Comparison of ENCODE assay signal across 8 mouse cellular contexts in genomic region chr6:29526281-29527251, GRCm38 (mm10). TPM values are rescaled to one million over a fixed set of nuclear protein-coding genes. Genes with fewer than 3 reads are reported as not detected.
DNase-seq lines count a peak whose midpoint lies in the region; ATAC-seq and TF ChIP-seq lines count a peak whose summit lies in the region.

TSS of gene Irf5 (plus strand) at chr6:29526625.

- H3K4me1 ChIP-seq in lung, adult 2 months (ENCODE audit: control insufficient read depth, insufficient read depth, low read length), result peaks cover 6% of the 10 kb centered on the region; the same call in 1 of the 2 replicates
- H3K4me1 ChIP-seq in bone marrow, adult 2 months (ENCODE audit: control insufficient read depth, insufficient read depth, low read length), result peaks cover 6% of the 10 kb centered on the region
- H3K4me1 ChIP-seq in heart, embryonic 15.5 days (replicated peaks), result peaks cover 40% of the 10 kb centered on the region
- H3K4me1 ChIP-seq in limb, embryonic 13.5 days, result peaks cover 19% of the 10 kb centered on the region

- H3K27ac ChIP-seq in bone marrow, adult 2 months (ENCODE audit: control insufficient read depth, insufficient read depth, low read depth, low read length, poor library complexity), result peak within 1 kb of the TSS; percentile 88
- H3K27ac ChIP-seq in heart, embryonic 15.5 days, result no peak within 1 kb of the TSS
- no peak within 1 kb of the TSS for H3K27ac ChIP-seq in limb, embryonic 13.5 days

- under 1% methylated on average over 91 of the region's 96 CpGs for WGBS in lung, adult 2 months
- 2% methylated on average over 86 of the region's 96 CpGs for WGBS in bone marrow, adult 2 months
- WGBS in heart, embryonic 15.5 days, result 1% methylated on average over 74 of the region's 96 CpGs
- WGBS in limb, embryonic 13.5 days, result under 1% methylated on average over 81 of the region's 96 CpGs

- no peaks in the 10 kb centered on the region for H3K36me3 ChIP-seq in heart, embryonic 15.5 days
- no peaks in the 10 kb centered on the region for H3K36me3 ChIP-seq in limb, embryonic 13.5 days

- 0 out of 2 replicates have a peak, but pooled peaks have one; percentile 14 for TF ChIP-seq POLR2A in lung, adult 2 months (IDR thresholded peaks at IDR 0.05; ENCODE audit: borderline replicate concordance, extremely low read depth, low read depth, low read length)
- peak; percentile 63; the same call in 1 of the 2 replicates for TF ChIP-seq POLR2A in bone marrow, adult 2 months (IDR thresholded peaks at IDR 0.05; ENCODE audit: borderline replicate concordance, control insufficient read depth, low read depth, low read length)

- peak; percentile 50 for ATAC-seq in heart, embryonic 15.5 days (replicated peaks; ENCODE audit: insufficient number of reproducible peaks, insufficient read depth, low FRiP score, low read depth)
- peak; percentile 35; the same call in 1 of the 2 replicates for ATAC-seq in limb, embryonic 13.5 days (ENCODE audit: low FRiP score, low read depth)
- no peak for ATAC-seq in frontal cortex, adult (ENCODE audit: low TSS enrichment)

- peaks cover 26% of the 10 kb centered on the region for H3K27me3 ChIP-seq in heart, embryonic 15.5 days
- H3K27me3 ChIP-seq in limb, embryonic 13.5 days, result peaks cover 63% of the 10 kb centered on the region

- H3K4me2 ChIP-seq in heart, embryonic 15.5 days, result peak within 1 kb of the TSS; percentile 90
- peak within 1 kb of the TSS; percentile 97 for H3K4me2 ChIP-seq in limb, embryonic 13.5 days (replicated peaks)

- peak; percentile 35 for DNase-seq in lung, adult 2 months
- DNase-seq in lung, postnatal 14 days, result no peak
- peak; percentile 65 to 77 for DNase-seq in natural killer cell, adult 2 months (ENCODE audit: low spot score in 2 of 2)
- DNase-seq in adipocyte (ENCODE audit: low spot score), result no peak

- H3K9me3 ChIP-seq in heart, embryonic 15.5 days (replicated peaks), result no peaks in the 10 kb centered on the region
- H3K9me3 ChIP-seq in limb, embryonic 13.5 days, result no peaks in the 10 kb centered on the region

- peak within 1 kb of the TSS; percentile 65 for H3K9ac ChIP-seq in heart, embryonic 15.5 days
- peak within 1 kb of the TSS; percentile 72 for H3K9ac ChIP-seq in limb, embryonic 13.5 days

- no peak for TF ChIP-seq CTCF in lung, adult 2 months (IDR thresholded peaks at IDR 0.05; ENCODE audit: insufficient read depth, low read length)
- TF ChIP-seq CTCF in bone marrow, adult 2 months (IDR thresholded peaks at IDR 0.05; ENCODE audit: control insufficient read depth, insufficient read depth, low read length), result no peak

- H3K4me3 ChIP-seq in lung, adult 2 months (replicated peaks; ENCODE audit: extremely low read depth, low read depth, low read length), result peak within 1 kb of the TSS; percentile 53
- H3K4me3 ChIP-seq in bone marrow, adult 2 months (replicated peaks; ENCODE audit: control insufficient read depth, low read depth, low read length), result peak within 1 kb of the TSS; percentile 84
- peak within 1 kb of the TSS; percentile 65 for H3K4me3 ChIP-seq in heart, embryonic 15.5 days
- H3K4me3 ChIP-seq in limb, embryonic 13.5 days, result peak within 1 kb of the TSS; percentile 61

RNA-seq across cellular contexts. Expression of gene Irf5, which starts in this region (rescaled TPM):
- 35.2 and 36.6 TPM in 2 replicates for polyA plus RNA-seq in lung, adult 2 months (2012; rRNA removed)
- polyA plus RNA-seq in bone marrow, adult 2 months (2011; ENCODE audit: insufficient read depth, insufficient read length, low replicate concordance, missing spikeins), result 26.7 and 47.1 TPM in 2 replicates
- 4.5 and 8.6 TPM in 2 replicates for polyA plus RNA-seq in heart, embryonic 15.5 days (2015; fragmentation: Nextera tagmentation; extraction: Ambion mirVana)
- 2.7 and 3.6 TPM in 2 replicates for polyA plus RNA-seq in limb, embryonic 13.5 days (2015; fragmentation: Nextera tagmentation; extraction: Ambion mirVana)

Comparison
In these comparisons a context has a peak if more than half of its experiments do, and no peak if none do; other contexts are left out.
1. DNase-seq: peak in lung, adult 2 months (single experiment) and natural killer cell, adult 2 months (2 of 2); none in lung, postnatal 14 days (single experiment) and adipocyte (single experiment).
2. Peak in every context shown above with its lines, with median percentiles within 50 percentile points of each other: H3K4me3 ChIP-seq.